Mouse (Mus musculus) embryo, embryonic 10.5 days (tissue): ENCODE measurements at regions not wholly inside any gene's neighbourhood (a gene's known extent, or its start where the extent isn't known, plus 50 kb on each side); places are given as distances from the start of the nearest gene placed in this dataset.

ENCODE experiments used
- DNase-seq: peaks from one replicate; pipeline ENCODE4 v3.0.0-alpha.2; 2015; ENCODE audit warnings: low spot score

GRCm38 (mm10) chr3:19747361-19747760 is 118.9 kb upstream of the 1700064H15Rik start:
- no peak for DNase-seq

DNA sequence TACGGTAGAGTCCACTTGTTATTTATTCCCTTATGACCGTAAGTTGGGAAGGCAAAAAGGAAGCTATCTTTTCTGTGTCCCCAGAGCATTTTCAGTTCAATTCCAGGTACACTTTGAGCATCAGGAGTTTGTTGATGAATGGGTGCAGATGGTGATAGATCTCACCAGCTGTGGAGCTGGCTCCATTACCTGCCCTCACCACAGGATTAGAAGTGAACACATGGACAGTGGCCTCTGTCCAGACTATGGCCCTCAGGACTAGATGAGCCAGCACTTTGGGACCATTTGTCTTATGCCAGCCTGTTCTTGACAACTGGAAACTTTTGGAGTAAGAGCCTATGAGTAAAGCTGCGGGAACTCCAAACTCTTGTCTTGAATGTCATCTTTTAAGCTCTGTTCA is 123.5 kb upstream of the 1700064H15Rik start:
- DNase-seq = no peak

GRCm38 (mm10) chr3:19754011-19754410 is 125.5 kb upstream of the 1700064H15Rik start:
- DNase-seq = no peak

DNA sequence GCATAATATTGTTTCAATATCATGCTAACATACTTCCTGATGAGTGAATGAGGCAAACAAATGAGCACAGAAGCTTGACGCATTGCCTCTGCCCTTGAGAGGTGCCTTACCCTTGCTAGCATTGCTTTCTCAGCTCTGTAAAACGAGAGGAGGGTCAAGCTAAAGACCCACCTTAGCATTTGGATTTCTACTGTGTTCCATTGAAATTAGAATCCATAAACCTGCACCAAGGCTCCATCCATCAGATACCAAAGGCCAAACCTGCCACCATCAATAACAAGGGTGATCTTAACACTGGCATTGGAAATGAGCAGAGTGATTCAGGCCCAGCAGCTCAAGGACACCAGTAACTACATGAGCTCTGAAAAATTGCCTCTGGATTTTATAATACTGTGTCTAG is 126.2 kb upstream of the 1700064H15Rik start:
- DNase-seq = no peak

GRCm38 (mm10) chr3:19755136-19755535 is 126.7 kb upstream of the 1700064H15Rik start:
- no peak for DNase-seq

DNA sequence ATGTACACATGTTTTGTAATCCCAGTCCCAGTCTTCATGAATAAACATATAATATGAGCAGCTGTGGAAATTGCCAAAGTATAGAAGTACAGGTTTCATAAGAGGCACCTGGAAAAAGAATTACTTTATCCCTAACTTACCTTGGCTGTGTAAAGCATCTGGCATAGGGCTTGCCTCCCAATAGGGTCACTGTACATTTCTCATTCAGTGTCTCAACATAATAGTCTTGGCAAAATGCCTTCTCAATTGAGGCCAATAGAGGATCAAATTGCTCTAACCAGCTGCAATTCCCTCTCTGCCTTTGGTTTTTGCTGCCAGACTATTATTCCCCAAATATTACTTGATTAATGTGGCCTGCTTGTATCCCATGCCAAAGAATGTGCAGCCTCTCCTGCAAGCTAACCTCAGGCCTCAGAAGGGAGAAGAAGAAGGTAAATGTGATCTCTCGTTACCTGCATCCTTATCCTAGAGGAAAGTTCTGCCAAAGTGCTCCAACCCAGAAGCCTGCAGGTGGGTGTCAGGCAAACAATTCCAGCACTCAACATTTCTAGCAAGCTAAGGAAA is 158.2 kb upstream of the Cp start:
- DNase-seq = no peak

DNA sequence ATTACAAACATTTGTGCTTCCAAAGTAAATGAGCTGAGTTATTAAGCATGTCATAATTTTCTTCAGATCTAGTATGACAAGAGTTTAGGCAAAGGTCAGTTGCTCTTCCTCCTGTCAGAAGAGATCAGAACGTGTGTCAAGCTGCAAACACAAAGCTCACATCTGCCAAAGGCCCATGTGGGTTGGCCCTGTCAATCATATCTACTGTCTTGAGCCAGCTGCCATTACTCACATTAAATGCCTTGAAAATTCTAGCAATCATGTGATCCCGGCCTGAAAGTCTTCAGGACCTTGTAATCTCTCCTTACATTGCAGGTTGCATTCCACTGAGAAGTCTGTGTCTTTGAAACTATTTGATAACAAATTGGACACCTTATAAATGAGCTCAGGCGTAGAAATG is 146.8 kb upstream of the Cp start:
- DNase-seq = no peak

DNA sequence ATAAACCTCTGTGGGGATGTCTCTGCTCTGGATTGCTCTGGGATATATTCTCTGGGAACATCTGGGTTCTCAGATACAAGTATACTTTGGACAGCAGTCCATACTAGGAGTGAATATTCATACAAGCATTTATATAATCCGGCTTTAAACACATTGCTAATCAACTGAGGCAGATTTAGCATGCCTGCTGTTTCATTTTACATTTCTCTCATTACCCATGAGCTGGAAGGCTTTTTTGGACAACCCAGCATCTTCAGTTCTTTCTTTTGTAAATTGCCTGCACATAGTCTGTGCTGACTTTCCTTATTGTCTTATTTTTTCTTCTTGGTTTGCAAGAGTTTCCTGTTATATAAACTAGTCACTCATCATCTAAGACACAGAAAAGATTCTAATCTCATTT is 131.9 kb upstream of the Cp start:
- DNase-seq = no peak

- DNase-seq = no peak
Observed at GRCm38 (mm10) chr3:19828518-19829246, 128.2 kb upstream of the Cp start.

- DNase-seq = no peak
Observed at GRCm38 (mm10) chr3:19829752-19830151, 127.1 kb upstream of the Cp start.

- DNase-seq = no peak
Observed at GRCm38 (mm10) chr3:19848031-19848735, 108.7 kb upstream of the Cp start.

- no peak for DNase-seq
Observed at GRCm38 (mm10) chr3:19848736-19849269, 108.1 kb upstream of the Cp start.

DNA sequence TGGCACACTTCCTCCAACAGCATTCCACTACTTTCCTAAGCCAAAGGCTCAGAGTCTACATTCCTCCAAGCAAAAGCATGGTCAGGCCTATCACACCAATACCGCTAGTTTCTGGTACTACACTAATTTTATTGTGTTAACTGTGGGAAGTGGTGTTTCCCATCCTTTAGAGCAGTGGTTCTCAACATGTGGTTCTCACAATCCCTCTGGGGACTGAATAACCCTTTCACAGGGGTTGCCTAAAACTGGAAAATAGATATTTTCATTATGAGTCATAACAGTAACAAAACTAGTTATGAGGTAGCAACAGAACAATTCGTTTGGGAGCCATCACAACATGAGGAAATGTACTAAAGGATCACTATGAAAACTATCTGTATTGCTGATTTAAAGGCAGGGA is 74.2 kb upstream of the Cp start:
- DNase-seq = no peak

- DNase-seq = no peak
Observed at GRCm38 (mm10) chr3:19888405-19888804, 68.4 kb upstream of the Cp start.

GRCm38 (mm10) chr3:19894258-19894629 is 62.6 kb upstream of the Cp start:
- no peak for DNase-seq

- DNase-seq = peak; percentile 98
Observed at GRCm38 (mm10) chr3:19894630-19895578, 62.0 kb upstream of the Cp start.

GRCm38 (mm10) chr3:19895755-19896154 is 61.1 kb upstream of the Cp start:
- DNase-seq = no peak

DNA sequence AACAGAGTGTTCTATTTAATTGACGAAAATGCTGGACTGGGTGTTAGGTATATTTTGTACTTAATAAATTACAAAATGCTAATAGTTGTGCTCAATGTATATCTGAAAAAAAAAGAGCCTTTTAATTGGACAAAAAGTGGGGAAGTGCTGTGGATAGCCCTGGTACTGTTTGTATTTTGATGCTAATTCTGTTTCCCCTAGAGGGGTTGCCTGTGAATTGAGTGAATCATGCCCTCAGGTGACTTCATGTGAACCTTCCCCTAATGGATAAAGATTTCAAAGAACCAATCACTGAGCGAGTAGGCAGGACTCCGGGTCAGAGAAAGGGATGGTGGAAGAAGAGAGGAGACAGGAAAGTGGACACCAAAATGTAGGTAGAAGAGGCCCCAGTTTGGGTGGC is 59.7 kb upstream of the Cp start:
- no peak for DNase-seq

- DNase-seq = no peak
Observed at GRCm38 (mm10) chr3:19902226-19902625, 54.6 kb upstream of the Cp start.

DNA sequence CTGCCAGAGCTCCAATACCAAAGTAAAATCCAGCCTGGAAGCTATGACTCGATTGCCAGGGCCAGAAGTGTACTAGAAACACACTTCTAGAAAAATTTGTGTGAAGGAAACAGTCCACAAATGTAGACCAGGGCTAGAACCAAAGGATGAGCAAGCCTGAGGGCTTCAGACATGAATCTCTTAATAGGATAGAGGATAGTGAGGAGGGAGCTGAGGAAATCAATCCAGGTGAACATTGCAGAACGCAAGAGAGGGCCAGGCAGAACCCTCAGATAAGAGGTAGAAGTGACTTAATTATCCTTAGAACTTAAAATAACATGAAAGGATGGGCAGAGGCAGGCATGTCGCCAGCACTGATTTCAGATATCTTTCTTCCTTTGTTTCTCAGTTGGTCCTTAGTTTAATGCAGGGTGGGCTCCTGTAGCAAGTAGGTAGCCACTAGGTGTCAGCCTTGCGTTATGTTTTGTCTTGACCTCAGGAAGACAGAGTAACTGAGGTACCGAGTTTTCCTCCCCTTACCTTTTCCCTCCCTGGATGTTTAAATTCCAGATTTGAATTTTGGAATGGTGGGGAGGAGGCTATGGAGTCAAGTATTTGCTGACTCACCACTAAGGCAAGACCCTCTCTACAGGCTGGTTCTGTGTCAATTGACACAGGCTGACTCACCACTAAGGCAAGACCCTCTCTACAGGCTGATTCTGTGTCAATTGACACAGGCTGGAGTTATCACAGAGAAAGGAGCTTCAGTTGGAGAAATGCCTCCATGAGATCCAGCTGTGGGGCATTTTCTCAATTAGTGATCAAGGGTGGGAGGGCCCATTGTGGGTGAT is 52.2 kb upstream of the Cp start:
- DNase-seq = peak; percentile 82
